Mouse (Mus musculus) stomach, postnatal 0 days (tissue): ENCODE data around the gene Foxo4.

ENCODE experiments used
- CTCF ChIP-seq: IDR thresholded peaks from 2 replicates; pipeline ENCODE4 v1.5.1; 2016; ENCODE audit warnings: antibody characterized with exemption, low read depth, mild to moderate bottlenecking, moderate library complexity
- EP300 ChIP-seq: optimal IDR thresholded peaks from 2 replicates; pipeline ENCODE3; 2016; ENCODE audit warnings: antibody characterized with exemption

- no peak for TF ChIP-seq EP300
- no peak for TF ChIP-seq CTCF
Observed at GRCm38 (mm10) chrX:101221834-101222795, 32.2 kb upstream of the Foxo4 start, which contains the start of gene Snx12.
